Mouse (Mus musculus): Measurements from ENCODE around the gene 1700034J05Rik.

Gene 1700034J05Rik

DNA sequence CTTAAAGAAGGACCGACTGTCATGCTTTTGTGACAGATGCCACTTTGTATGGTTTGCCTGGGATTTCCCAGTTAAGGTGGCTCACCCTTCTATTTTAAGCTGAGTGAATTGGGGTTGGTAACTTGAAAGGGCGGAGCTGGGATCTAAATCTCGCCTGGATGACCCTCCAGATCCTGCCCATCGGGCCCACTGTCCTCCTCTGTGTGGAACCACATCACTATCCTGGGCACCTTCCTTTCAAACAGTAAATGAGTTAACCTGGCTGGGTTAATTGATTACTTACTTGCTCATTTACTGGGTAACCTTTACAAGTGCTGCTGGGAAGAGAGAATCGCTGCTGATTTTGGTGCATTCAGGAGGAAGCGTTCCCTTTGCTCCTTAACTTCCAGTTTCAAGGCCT is 35.9 kb downstream of the 1700034J05Rik start:
- no peak for DNase-seq

- DNase-seq, result no peak
These were observed 36.8 kb downstream of the 1700034J05Rik start for GRCm38 (mm10) chr6:146917396-146917795.

DNA sequence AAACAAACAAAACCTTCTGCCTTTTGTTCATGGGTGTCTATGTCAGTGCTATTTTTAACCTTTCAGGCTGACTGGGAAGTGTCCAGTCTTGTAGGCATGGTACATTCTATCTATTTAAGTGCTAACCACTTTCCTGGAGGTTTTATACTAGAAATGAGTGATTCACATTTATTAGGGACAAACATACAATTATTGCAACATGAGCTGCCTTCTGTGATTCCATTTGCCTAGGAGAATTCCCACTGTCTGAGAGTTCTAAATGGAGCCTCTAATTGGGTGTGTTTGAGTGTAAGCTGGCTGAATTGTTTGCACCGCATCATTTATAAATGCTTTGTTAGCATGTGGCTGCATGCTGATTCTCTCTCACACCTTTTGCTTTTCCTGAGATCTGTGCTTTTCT is 38.4 kb downstream of the 1700034J05Rik start:
- DNase-seq, result no peak

GRCm38 (mm10) chr6:146913489-146914198 is 40.6 kb downstream of the 1700034J05Rik start:
- no peak for DNase-seq

GRCm38 (mm10) chr6:146912835-146913488 is 41.3 kb downstream of the 1700034J05Rik start:
- DNase-seq, result peak; percentile 23 to 52

- DNase-seq, result no peak
These were observed 43.4 kb downstream of the 1700034J05Rik start for GRCm38 (mm10) chr6:146910801-146911200.

- DNase-seq, result peak; percentile 36 to 52
These were observed 44.3 kb downstream of the 1700034J05Rik start for GRCm38 (mm10) chr6:146909725-146910489.

DNA sequence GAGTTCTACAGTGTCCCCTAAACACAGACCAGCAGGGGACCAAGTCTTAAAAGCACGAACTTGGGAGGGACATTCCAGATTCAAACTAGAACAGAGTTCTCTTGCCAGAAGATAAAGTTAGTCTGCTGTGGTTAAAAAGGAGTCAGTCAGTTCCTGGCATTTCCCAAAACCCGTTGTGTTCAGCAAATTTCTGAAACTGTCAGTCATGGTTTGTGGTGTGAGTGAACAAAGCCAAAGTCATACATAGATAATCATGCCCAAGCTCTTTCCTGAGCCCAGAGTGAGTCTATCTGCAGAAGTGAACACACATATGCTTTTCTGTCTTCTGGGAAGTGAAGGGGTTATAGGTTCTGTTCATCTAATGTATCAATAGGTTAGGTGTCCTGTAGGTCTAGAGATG is 45.4 kb downstream of the 1700034J05Rik start:
- DNase-seq, result no peak

GRCm38 (mm10) chr6:146907795-146908190 is 46.4 kb downstream of the 1700034J05Rik start:
- no peak for DNase-seq

- DNase-seq, result no peak
These were observed 47.0 kb downstream of the 1700034J05Rik start for GRCm38 (mm10) chr6:146907061-146907794.

GRCm38 (mm10) chr6:146906000-146906786 is 48.0 kb downstream of the 1700034J05Rik start:
- DNase-seq, result no peak

DNA sequence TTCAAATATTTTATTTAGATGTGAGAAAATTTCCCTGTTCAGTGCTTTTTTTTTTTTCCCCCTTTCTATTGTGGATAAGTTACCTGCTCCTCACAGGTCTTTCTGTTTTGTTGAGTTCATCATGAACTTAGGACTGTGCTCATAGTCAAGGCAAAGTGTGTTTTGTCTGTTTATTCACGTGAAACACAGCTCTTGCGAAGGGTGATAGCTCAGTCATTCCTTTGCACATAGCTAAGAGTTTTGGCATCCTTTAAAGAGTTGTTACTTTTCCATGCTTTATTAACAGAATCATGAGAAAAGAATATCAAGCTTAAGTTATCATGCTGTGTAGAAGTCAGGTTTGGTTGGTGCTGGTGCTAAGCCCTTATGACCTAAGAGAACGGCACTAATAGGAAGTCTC is 49.5 kb downstream of the 1700034J05Rik start:
- no peak for DNase-seq

- no peak for DNase-seq
These were observed 50.6 kb downstream of the 1700034J05Rik start for GRCm38 (mm10) chr6:146903632-146904031.

DNA sequence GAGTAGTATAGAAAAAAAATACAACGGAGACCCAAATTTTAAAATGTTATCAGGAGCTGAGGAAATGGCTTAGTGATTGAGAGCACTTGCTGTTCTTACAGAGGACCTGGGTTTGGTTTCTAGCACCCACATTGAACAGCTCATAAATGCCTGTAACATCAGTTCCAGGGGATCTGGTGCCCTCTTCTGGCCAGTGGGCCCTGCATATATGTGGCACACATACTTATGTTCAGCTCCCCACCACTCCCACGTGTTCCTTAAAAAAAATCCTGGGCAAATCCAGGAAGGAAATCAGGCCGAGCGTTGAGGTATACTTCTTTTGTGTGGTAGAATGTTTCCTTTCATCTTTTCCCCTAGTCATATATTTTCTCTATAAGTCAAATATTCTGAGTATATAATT is 52.3 kb downstream of the 1700034J05Rik start:
- DNase-seq, result no peak
